Mouse (Mus musculus): ENCODE measurements at regions not wholly inside any gene's neighbourhood (a gene's known extent, or its start where the extent isn't known, plus 50 kb on each side); places are given as distances from the start of the nearest gene placed in this dataset.
A peak's percentile ranks its signal among the peaks of the same experiment; 100 is the strongest.

DNA sequence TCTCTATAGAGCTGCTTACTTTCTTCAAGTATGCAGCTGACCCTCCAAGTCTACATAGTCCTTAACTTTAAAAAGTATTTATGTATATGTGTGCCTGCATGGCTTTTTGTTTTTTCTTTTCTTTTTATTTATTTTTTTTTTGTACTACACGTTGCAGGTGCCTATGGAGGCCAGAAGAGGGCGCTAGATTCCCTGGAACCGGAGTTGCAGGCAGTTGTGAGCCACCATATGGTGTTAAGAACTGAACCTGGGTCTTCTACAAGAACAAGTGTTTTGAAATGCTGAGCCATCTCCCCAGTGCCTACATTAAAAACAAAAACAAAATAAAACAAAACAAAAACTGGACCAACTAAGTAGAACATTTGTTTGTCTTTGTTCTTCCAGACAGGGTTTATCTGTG is 325.9 kb upstream of the Dio3 start:
- DNase-seq (ENCODE audit: low spot score in 2 of 2) = no peak

DNA sequence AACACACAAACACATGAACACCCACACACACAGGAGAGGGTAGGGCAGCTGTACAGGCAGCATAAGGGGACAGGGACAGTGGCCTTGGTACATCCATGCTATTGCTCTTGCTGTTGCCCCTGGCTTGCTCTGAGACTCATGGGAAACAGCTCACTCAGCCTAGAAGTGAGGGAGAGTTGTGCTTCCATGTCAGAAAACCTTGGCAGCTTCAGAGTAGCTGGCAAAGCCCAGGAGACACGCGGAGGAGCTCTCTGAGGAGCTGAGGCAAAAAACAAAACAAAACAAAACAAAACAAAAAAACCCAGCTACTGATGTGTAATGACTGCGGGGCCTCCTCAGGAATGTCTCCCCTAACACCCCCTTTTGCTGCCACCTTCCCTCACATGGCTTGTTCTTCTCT is 321.6 kb upstream of the Dio3 start:
- no peak for DNase-seq (ENCODE audit: low spot score in 2 of 2)

DNA sequence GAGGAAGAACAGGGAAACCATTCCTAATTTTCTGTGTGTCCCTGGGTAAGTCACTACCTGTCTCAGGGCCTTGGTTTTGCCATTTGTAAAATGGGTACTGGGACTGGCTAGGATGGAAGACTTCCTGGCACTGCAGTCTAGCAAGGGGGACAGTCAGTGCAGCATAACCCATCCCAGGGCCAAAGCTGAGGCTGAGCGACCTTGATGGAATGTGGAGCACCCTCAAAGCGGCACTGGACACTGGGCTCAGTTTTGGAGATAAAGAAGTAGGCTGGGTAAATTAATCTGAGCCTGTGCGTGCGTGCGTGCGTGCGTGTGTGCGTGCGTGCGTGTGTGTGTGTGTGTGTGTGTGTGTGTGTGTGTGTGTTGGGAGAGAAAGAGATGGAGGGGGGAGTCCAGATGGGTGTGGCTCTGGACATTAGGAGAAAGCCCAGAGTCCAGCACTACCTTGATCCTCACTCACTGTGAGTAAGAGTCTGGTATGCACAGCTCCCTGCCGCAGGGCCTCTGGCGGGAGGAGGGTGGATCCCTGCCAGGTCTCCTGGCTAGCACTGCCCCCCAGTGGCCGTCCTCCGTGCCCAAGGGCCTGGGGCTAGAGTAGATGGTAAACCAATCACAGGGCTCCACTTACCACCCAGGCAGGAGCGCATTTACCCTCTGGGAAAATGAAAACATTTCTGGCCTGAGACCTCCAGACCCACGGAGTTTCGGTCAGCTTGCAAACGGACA is 320.3 kb upstream of the Dio3 start:
- DNase-seq (ENCODE audit: low spot score in 2 of 2) = peak; percentile 10 to 48

DNA sequence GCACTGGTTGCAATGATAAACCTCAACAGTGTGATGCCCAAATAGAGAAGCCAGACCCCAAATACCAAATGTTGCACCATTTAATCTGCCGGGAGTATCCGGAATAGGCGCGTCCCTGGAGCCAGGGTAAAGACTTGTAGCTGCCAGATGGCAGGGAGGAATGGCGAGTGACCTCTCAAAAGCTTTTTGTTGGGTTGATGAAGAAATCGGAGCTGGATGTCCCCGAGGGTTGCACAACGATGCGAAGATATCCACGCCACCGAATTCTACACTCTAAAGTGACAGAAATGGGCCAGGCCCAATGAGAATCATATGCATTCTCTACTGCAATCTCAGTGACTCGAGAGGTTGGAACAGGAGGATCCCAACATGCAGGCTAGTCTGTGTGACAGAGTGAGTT is 312.1 kb upstream of the Dio3 start:
- DNase-seq (ENCODE audit: low spot score in 2 of 2) = no peak

DNA sequence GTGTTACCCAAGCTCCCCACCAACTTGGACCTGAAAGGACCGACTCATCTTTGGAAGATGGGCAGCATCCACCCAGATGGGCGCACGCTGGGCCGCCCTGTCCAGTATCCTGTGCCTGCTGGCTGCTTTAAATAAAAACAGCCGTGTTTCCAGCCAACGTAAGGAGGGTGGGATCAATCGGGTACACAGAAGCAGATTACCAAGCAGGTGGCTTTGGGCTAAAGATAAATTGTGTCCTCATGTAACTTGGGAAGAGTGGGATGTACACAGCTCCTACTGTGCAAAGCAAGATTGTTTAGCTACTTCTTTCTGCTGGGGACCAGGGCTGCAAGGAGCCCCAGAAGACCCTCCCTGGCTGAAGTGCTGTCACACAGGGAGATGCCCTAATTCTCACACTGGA is 310.6 kb upstream of the Dio3 start:
- no peak for DNase-seq (ENCODE audit: low spot score in 2 of 2)

DNA sequence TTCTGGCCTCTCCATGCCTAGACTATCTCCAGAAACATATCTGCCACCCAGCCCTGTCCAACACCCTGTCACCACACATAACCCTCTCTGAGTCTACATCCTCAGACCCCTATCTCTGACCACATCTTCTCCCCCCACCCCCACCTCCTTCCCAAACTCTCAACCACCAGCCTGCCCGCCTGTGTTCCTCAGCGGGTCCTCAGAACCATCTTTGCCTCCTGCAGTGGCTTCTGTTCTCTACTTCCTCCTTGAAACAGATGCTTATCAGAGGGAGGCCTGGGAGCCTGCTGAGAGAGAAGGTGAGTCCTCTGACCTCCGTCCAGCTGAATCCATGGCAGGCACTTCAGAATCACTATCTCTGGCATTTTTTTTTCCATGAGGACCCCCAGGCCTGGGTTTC is 307.4 kb upstream of the Dio3 start:
- no peak for DNase-seq (ENCODE audit: low spot score in 2 of 2)

DNA sequence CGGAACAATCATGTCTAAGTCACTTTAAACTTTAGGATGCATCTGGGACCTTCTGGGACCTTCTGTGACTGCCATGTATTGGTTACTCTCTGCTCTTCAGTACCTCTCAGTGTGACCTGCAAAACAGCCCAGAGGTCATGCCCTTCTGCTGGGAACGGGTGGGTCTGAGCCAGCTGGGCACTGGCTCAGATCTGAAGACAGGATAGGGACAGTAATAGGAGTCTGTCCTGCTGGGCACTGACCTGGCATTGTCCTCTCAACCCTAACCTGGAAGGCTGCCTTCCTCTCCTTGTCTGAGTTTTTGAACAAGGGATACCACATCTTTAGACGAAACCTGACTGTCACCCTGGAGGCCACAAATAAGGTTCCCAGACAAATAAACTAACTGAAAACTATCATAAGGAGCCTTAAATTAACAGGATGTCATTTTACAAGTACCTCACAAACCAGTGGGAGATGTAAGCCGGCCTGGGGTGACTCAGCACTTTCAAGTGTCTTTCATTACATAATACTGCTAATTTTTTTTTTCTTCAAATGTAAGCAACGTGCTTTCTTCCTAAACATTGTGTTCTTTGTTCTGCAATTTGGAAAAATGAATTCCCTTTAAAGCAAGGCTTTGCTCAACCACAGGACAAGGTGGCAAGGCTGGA is 306.4 kb upstream of the Dio3 start:
- DNase-seq (ENCODE audit: low spot score in 2 of 2) = no peak

DNA sequence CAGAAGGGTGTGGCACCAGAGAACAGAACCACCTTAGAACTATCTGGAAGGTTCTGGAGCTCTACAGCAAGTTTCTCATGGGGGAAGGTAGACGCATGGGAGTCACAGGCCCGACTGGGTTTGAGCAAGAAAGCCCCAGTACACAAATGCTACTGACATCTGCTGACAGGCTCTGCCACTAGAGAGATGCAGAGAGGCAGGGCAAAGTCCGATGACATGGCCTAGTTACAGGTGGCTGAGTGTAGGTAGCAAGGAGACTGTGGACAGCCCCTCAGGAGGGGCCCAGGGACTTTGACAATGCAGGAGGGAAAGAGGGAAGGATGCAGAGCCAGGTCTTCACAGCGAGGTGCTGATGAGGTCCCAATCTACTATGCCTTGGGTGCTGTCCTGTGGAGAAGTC is 305.3 kb upstream of the Dio3 start:
- no peak for DNase-seq (ENCODE audit: low spot score in 2 of 2)

DNA sequence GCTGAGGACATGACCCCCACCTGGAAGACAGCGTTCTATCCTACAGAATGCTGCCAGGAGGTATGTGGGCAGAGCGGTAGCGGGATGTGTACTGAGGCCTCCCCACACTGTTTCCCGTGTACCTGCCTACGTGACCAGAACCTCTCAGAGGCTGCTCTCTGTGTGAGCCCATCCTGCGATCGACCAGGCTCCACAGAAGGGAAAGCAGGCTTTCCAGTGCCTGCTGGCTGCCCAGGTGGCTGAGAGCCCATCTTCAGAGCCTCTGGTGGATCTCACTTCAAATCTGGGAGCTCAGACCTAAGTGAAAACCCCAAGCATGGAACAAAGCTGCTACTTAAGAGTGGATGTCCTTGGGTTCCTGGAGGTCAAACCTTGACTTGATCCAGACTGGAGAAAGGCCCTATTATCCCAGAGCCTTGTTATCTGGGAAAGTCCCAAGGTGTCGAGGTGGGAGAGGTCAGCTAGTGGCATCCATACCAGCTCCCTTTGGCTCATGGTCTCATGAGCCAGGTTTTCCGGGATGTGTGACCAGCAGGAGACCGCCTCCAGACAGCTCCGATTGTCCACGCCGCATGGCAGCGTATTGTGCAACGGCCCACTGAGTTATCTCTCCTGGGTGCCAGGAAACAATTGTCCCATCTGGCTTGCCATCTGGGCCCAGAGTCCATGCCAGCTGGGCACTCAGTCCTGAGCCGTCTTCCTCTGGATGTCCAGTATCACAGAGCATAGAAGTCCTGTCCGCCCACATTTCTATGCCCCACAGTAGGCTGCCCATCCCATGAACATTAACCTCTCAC is 303.5 kb upstream of the Dio3 start:
- no peak for DNase-seq (ENCODE audit: low spot score in 2 of 2)

DNA sequence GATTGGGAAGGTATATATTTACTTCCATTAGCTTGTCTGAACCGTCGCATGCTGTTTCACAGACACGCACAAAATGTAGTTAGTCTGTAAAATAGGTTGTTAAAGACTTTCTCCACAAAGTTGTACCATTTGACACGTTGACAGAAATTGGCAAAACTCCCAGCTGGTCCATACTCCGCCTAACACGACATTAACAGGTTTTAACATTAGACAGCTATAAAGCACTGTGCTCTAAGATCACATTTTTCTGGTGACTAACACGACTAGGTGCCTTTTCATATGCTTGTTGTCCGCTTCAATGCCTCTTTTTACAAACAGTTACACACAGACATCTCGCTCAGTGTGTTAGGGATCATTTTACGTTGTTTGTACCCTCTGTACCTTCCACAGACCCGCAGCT is 294.2 kb upstream of the Dio3 start:
- DNase-seq (ENCODE audit: low spot score in 2 of 2) = no peak

DNA sequence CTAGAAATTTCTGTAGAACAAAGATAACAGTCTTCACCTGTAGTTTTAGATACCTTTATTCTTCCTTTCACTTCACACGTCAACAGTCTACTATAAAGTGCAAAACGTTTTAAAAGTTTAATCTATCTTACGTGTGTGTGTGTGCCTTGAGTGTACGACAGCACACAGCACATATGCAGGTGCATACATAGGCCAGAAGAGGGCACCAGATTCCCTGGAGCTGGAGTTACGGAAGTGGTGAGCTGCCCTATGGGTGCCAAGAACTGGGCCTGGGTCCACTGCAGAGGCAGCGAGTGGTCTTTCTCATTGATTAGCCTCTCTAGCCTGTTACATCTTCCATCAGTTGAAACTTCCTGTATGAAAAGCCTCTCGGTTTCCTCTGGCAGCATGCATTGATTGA is 285.5 kb upstream of the Dio3 start:
- no peak for DNase-seq (ENCODE audit: low spot score in 2 of 2)

DNA sequence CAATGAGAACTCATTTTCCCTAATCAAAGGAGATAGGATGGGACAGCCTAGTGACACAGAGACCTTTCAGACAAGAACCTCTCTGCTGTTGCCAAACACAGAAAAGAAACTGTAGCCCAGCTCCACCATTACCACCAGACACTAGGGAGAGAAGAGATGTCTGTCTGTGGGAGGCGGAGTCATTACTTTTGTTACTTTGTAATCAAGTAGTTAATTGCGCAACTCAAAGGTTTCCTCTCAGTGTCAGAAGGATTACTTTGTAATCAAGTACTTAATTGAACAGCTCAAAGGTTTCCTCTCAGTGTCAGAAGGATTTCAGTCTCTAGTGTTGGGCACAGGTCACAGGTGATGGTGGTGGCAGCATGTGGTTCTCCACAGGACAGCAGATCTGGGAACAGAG is 276.2 kb upstream of the Dio3 start:
- DNase-seq (ENCODE audit: low spot score in 2 of 2) = no peak

DNA sequence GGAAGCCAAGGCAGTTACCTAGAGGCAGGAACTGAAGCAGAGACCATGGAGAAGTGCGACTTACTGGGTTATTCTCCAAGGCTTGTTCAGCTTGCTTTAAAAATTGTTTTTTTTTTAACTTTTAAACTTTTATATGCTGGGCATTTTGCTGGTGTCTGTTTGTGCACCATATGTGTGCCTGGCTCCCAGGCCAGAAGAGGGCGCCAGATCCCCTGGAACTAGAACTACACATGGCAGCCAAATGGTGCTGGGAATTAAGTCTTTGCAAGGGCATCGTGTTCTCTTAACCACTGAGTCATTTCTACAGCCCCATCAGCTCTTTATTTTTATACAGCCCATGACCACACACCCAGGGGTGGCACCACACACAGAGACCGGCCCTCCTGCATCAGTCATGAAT is 269.7 kb upstream of the Dio3 start:
- no peak for DNase-seq (ENCODE audit: low spot score in 2 of 2)

DNA sequence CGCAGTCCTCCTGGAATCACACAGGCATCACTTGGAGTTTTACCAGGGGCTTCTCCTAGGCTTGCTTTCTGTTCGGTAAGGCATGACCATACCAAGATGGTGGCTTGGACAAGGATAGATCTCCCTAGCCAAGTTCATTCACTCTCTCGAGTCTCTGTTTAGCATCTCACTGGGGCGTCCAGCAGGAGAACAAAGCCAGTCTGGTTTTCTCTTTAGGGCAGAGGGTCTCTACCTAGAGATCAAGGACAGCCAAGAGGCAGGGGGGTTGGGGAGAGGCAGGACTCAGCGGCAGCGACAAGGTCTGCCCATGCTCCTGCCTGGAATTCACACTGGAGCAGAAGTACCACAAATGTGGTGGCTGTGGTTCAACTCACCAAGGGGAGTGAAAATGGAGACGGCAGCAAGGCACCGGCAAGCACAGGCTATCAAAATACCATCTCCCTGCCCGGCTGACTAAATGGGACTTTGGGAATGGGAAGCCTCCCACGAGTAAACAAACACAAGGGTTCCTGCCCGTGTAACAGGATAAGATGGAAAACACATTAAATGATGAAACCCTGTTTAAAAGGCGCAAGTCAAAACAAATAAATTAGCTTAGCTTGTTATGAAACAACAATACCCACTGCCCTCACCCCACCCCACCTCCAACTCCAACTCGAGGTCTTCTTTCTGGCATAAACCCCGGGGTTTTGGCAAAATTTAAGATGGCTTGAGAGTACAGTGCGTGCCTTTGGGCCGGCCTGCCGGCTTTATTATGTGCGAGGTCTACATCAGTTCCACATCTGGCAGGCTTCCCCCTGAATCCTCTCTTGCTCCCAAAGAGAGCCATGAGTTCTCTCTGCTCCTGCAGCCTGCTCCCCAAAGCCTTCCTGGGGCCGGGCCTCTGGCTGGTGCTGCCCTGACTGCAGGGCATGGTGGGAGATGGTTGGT is 258.1 kb upstream of the Dio3 start:
- DNase-seq (ENCODE audit: low spot score in 2 of 2) = no peak

DNA sequence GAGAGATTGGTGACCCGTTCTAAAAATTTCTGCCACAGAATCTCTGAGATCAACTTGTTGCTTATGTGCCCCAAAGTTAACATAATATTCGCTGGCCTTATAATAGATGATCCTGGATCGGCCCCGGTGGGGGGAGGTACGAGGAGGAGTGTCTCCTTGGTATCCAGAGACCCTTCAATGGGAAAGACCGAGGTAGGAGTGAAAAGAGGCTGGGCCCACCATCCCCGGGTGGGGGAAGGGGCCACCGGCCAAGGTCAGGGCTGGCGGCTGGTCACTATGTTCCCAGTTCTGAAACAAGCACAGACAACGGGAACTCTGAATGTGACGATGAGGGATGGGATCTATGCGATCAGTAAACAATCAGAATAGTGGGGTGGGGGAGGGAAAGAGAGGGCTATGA is 257.2 kb upstream of the Dio3 start:
- DNase-seq (ENCODE audit: low spot score in 2 of 2) = no peak

DNA sequence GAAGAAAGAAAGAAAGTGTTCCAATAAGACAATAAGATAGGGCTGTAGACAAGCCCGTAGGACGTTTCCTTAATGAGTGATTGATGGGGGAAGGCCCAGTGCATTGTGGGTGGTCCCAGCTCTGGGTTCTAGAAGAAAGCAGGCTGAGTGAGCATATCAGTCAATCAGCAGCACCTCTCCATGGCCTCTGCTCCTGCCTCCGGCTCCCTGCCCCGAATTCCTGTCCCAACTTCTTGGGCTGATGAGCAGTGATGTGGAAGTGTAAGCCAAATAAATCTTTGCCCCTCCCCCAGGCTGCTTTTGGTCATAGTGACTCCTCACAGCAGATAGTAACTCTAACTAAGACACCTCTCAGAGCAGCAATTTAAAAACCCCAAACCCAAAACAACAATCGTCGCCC is 256.2 kb upstream of the Dio3 start:
- no peak for DNase-seq (ENCODE audit: low spot score in 2 of 2)

DNA sequence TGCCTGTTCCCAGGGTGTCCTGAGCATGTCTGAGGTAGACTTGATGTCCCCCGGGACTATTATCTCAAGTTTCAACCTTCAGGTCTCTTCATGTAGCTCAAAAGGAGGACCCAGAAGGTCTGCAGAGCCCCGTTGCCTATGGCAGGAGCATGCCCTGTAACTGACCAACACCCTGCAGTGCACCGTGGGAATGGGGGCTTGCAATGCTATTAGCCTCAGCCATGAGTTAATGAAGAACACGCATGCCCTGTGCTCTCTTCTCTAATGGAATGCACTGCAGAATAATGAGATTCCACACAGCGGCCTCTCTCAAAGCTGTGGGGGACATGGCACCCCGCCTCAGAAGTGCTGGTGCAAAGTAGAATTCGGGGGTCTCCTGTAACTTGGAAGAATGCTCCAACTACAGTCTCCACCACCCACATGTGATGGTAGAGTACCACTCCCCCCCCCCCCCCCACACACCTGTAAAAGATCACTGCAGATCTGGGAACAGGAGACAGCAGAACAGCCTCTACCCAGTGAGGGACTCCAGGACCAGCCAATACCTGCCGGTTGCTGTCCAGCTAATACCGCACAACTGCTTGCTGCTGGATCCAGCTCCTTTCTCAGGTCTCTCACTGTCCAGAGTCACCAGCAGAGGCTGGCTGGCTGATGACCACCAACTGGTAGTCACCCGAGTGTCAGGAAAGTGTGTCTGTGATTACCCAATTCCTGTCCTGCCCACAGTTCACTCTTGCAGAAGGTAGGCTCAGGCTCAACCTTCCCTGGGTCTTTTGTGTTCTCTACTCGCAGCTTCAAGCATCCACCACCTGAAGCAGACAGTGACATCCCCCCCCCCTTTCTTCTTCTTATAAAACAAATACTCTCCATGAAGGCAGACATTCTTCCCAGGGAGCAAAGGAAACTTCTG is 255.4 kb upstream of the Dio3 start:
- DNase-seq (ENCODE audit: low spot score in 2 of 2) = no peak

DNA sequence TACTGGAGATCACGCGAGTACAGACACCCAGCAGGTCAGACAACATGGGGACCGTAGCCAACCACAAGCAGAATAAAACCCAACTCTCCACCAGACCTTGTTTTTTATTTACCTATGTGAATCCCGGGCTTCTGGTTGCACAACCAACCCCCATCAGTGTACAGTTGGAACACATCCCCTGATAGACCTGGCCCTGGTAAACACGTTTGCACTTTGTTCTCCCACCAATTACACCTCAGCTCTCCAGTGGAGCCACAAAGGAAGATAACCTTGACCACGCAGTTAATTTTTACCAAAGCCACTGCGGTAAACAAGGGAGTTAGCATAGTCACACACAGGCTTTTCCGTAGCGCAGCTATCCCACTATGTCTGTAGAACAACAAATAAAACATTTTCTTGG is 254.6 kb upstream of the Dio3 start:
- DNase-seq (ENCODE audit: low spot score in 2 of 2) = no peak

DNA sequence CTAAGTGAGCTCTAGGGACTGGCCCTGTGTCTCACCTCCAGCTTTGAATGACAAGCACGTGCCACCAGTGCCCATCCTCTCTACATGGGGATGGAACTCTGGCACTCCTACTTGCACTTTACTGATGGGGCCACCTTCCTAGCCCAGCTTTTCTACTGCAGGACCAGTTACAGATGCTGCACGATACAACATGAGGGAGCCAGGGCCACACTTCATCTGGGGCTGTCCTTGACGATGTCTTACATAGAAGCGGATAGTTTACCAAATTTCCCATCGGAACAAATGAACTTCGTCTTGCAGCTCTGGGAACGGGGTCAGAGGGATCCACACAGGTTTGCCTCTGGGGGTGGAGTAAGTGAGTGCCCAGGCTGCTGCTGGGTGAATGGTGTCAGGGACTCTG is 253.7 kb upstream of the Dio3 start:
- no peak for DNase-seq (ENCODE audit: low spot score in 2 of 2)

DNA sequence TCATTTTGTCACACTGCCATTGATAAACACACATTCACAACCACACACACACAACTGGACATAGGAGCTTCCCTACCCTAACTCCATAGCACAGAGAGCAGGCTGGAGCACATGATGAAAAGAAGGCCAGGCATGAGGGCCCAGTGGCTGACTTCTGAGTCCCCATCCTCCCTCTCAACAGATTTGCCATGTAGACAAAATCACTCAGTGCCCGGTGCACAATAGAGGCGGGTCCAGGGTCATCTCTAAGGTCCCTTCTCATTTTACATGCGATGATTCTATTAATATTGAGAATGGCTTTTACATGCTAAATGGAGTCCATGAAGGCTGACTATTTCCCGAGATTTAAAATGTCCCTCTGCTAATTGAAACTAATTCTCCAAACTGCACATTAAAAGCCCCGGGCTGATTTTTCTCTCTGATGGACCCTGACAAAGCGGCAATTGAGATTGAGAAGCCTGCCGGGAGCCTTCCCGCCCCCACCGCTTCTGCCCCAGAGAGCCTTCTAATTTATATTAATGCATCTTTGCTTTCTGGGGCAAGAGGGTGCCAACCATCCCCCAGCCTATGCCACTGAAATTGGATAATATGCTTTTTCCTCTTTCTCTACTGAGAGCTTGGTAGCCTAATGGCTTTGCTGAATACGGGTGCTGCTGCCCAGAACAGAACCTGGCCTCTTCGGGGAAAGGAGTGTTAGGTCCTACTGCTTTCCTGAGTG is 252.7 kb upstream of the Dio3 start:
- no peak for DNase-seq (ENCODE audit: low spot score in 2 of 2)

Measured in spleen, postnatal 10 days (tissue).